Mouse (Mus musculus) thymus, adult 2 months (tissue): ENCODE data around the gene Agrp. TPM values are rescaled to one million over a fixed set of nuclear protein-coding genes. Genes with fewer than 3 reads are reported as not detected.

ENCODE experiments used
- DNase-seq: peaks from one replicate; pipeline ENCODE4 v3.0.0; 2021
- H3K27ac ChIP-seq: fragments of 200-500 bp; 2 replicates; pipeline ENCODE4 v1.5.1; 2012; ENCODE audit warnings: low read length, control low read depth; ENCODE audit not compliant: control insufficient read depth, insufficient read depth
- H3K27me3 ChIP-seq: fragments of 200-500 bp; 2 replicates; pipeline ENCODE4 v1.6.1; 2012; ENCODE audit warnings: mild to moderate bottlenecking, low read length, moderate library complexity, mixed read lengths; ENCODE audit not compliant: control insufficient read depth, insufficient read depth
- H3K36me3 ChIP-seq: fragments of 200-500 bp; 2 replicates; pipeline ENCODE4 v1.6.1; 2012; ENCODE audit warnings: mild to moderate bottlenecking, low read length, moderate library complexity; ENCODE audit not compliant: control insufficient read depth, insufficient read depth
- H3K4me1 ChIP-seq: fragments of 200-500 bp; replicated peaks from 2 replicates; pipeline ENCODE4 v1.6.1; 2012; ENCODE audit warnings: low read length; ENCODE audit not compliant: control insufficient read depth, insufficient read depth
- H3K4me3 ChIP-seq: fragments of 200-500 bp; 2 replicates; pipeline ENCODE4 v1.5.1; 2012; ENCODE audit warnings: mild to moderate bottlenecking, low read length, control low read depth, moderate library complexity; ENCODE audit not compliant: control insufficient read depth, insufficient read depth
- CTCF ChIP-seq: fragments of 200-500 bp; IDR thresholded peaks from 2 replicates; pipeline ENCODE4 v1.5.1; 2012; ENCODE audit warnings: mild to moderate bottlenecking, control low read depth, low read length, moderate library complexity, borderline replicate concordance; ENCODE audit not compliant: control insufficient read depth, poor library complexity, insufficient read depth; ENCODE audit errors: extremely low read depth
- POLR2A ChIP-seq: fragments of 200-500 bp; IDR thresholded peaks from 2 replicates; pipeline ENCODE4 v1.6.1; 2012; ENCODE audit warnings: mild to moderate bottlenecking, low read length, control low read depth, moderate library complexity; ENCODE audit not compliant: control insufficient read depth, poor library complexity, insufficient read depth; ENCODE audit errors: extremely low read depth
- WGBS: fragments of 180-500 bp; shearing (Covaris S2); methylation state at CpG from one replicate; pipeline ENCODE4 v1.1.7; 2018; 5-methylcytosine and 5-hydroxymethylcytosine counted together
- polyA plus RNA-seq: library from polyadenylated mRNA; depleted of rRNA; stranded (reverse); fragments of >200 nt; gene quantifications from 2 replicates; pipeline ENCODE4 v1.2.3, GENCODE M21; 2012

Agrp gene
- polyA plus RNA-seq, 1 experiment: 1.00 TPM

DNA sequence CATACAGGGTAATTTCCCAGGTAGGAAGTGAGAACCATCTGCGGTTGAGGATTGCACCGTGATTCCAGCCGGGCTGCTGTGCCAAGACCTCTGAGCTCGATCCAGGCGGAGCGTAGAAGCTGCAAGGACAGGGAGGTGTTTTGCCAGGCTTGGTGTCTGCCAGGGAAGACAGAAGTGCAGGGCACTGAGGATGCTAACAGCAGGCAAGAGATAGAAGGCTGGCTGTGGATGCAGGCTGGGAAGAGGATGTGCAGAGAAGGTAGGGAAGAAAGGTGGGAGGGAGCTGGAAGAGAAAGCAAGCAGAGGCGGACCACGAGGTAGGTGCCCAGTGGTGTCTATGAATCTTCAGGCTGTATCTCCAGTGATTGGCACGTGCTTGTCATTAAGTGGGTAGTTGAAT lies 25.4 kb downstream of the Agrp start:
- no peak for TF ChIP-seq POLR2A
- TF ChIP-seq CTCF: no peak
- Histone ChIP-seq H3K4me1 (peaks cover 41% of the 10 kb centered on the region), H3K4me3 (no peak overlapping the region), H3K36me3 (peaks cover 23% of the 10 kb centered on the region), H3K27me3 (no peaks in the 10 kb centered on the region), H3K27ac (no peak overlapping the region)
- no peak for DNase-seq
- 87% methylated on average over 9 of the region's 9 CpGs for WGBS

DNA sequence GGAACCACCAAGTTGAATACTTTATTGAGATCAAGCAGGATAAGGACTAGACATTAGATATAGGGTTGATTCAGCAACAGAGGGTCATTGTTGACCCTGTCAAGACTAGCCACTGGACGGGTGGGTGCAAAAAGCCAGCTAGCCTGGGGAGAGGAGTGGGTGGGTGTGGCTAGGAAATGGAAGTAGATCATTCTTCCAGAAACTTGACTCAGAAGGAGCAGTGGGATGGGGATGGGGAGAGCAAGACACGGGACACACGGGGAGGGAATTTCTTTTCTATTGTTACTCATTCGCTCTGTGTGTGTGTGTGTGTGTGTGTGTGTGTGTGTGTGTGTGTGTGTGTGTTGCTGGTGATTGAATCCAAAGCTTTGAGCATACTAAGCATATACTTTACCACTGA lies 27.4 kb downstream of the Agrp start:
- DNase-seq: no peak
- no peak for TF ChIP-seq POLR2A
- TF ChIP-seq CTCF: no peak
- peaks cover 3% of the 10 kb centered on the region; the same call in 1 of the 2 replicates for H3K36me3 ChIP-seq
- H3K27ac ChIP-seq: no peak overlapping the region
- peaks cover 44% of the 10 kb centered on the region for H3K4me1 ChIP-seq
- no peak overlapping the region for H3K4me3 ChIP-seq
- 54% methylated on average over 4 of the region's 4 CpGs for WGBS
- H3K27me3 ChIP-seq: no peaks in the 10 kb centered on the region

DNA sequence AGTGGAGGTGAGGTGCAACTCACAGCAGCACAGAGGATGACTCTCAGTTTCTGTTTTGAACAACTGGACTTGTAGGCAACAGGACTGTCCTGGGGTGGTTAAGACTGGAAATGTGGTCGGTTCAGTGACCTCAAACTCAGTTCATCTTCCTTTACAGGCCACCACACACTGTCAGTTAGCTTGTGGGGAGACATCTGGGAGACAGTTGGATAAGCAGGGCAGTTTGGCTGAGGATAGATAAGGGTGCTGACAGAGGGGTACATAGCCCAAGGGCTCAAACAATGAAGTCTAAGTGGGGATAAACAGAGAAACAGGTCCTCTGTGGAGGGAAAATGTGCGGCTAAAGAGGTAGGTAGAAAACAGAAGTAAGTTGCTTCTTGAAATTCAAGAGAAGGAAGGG lies 27.8 kb downstream of the Agrp start:
- H3K27ac ChIP-seq: no peak overlapping the region
- DNase-seq: no peak
- H3K4me3 ChIP-seq: no peak overlapping the region
- no peak for TF ChIP-seq POLR2A
- no peak for TF ChIP-seq CTCF
- no peaks in the 10 kb centered on the region for H3K36me3 ChIP-seq
- H3K4me1 ChIP-seq: peaks cover 45% of the 10 kb centered on the region
- 11% methylated on average over 2 of the region's 2 CpGs for WGBS
- no peaks in the 10 kb centered on the region for H3K27me3 ChIP-seq

DNA sequence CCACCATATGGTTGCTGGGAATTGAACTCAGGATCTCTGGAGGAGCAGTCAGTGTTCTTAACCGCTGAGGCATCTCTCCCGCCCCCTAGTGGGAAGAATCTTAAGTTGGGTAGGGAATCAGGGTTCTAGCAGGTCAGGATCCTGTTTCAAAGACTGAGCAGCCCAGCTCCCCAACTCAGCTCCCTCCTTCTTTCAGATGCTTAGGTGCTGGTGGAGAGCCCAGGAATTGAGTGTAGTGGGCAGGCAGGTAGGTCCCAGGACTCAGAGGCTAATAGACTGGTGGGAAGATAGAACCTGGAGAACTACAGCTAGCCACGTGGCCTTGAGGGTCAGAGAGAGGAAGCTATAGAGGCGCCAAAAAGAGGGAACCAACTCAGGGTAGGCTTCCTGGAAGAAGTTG lies 29.5 kb downstream of the Agrp start:
- DNase-seq: peak; percentile 80
- WGBS: 20% methylated on average over 4 of the region's 4 CpGs
- H3K27ac ChIP-seq: no peak overlapping the region
- no peaks in the 10 kb centered on the region for H3K36me3 ChIP-seq
- no peaks in the 10 kb centered on the region for H3K27me3 ChIP-seq
- no peak overlapping the region for H3K4me3 ChIP-seq
- H3K4me1 ChIP-seq: peaks cover 34% of the 10 kb centered on the region
- TF ChIP-seq POLR2A: no peak
- TF ChIP-seq CTCF: peak; percentile 49; the same call in 1 of the 2 replicates

DNA sequence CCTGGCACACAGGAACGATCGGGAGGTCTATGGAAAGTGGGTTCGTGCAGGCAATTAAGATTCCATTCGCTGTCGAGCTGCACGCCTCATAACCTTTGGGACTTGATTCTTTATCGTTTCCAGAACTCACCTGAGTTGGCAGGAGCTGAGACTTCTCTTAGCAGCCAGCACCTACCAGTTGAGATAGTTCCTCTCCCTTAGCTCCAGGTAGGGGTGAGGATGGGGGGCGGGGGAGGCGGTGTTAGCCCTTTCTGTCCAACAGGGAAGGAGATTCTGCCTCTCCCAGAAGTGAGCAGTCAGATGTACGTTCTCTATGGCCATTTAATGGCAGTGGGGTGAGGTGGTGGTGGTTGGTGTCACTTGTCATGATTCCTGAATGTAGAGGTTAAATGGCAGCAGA lies 30.1 kb downstream of the Agrp start:
- no peaks in the 10 kb centered on the region for H3K36me3 ChIP-seq
- peaks cover 33% of the 10 kb centered on the region for H3K4me1 ChIP-seq
- no peak for DNase-seq
- WGBS: 7% methylated on average over 10 of the region's 10 CpGs
- peak overlapping the region; percentile 47 for H3K27ac ChIP-seq
- no peaks in the 10 kb centered on the region for H3K27me3 ChIP-seq
- TF ChIP-seq POLR2A: no peak
- TF ChIP-seq CTCF: no peak
- peak overlapping the region; percentile 100 for H3K4me3 ChIP-seq

DNA sequence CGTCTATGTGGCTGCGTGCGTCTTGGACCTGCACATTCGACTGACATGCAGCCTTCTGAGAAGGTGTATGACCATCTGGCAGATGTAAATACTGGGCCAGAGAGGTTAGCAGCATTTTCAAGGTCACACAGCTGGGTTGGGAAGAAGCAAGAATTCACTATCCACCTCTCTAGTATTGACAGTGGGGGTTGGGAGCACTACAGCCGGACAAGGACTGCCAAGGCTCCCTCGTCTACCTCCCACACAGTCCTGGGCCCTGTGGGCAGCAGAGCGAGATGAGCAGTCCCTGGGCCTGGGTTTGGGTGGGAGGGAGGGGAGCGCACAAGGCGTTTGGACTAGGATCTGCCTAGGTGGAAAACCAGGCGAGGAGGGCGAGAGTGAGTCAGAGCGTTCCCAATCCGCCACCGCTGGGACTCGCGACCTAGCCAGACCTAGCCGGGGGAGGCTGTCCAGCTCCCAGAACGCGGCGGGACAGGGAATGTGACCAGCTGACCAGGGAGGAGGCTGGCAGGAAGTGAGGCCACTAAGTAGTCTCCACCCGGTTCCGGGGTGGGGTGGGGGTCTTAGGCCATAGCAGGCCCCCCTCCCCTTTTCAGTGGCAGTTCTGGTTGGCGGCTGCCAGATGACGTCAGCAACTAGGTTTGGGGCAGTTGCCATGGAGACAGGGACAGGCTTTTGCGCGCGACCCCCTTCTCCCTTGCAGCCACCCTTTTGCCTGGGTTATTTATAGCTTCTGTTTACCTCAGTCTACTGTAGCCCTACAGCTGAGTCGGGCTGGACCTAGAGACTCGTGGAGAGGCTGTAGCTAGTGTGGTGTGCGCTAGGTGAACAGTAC lies 30.8 kb downstream of the Agrp start:
- no peaks in the 10 kb centered on the region for H3K36me3 ChIP-seq
- peak overlapping the region; percentile 95 for H3K27ac ChIP-seq
- no peaks in the 10 kb centered on the region for H3K27me3 ChIP-seq
- DNase-seq: peak; percentile 85
- 2% methylated on average over 30 of the region's 30 CpGs for WGBS
- H3K4me1 ChIP-seq: peaks cover 30% of the 10 kb centered on the region
- peak overlapping the region; percentile 100 for H3K4me3 ChIP-seq
- TF ChIP-seq POLR2A (no peak), CTCF (peak; percentile 52; the same call in 1 of the 2 replicates)

DNA sequence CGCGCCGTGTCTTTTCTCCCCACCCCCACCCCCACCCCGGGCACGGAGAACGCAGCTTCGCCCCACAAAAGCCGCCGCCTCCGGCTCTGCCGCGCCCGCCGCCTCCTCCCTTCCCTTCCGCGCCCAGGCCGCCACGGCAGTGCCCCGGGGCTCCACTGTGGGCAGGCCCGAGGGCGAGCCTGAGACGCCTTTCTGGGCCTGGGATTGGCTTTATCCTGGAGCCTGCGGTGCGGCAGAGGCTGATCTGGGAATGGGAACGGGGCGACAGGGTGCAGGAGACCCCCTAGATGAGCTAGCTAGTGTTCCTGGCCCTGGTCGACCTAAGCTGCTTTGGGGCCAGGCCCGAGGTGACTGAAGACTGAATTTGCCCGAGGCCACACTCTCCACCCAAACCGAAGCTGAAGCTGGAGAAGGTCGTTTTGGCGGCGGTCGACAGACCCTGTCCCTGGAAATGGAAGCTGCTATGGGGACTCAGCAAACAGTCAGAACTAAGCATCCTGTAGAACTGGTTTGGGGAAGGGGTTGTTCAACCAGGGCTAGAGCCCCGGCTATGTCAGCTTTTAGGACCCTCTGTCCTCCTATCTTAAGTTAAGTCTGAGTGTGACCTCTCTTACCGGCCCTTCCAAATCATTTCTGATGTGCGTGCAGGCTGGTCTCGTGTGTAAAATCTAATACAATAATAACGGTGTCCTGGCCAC lies 31.6 kb downstream of the Agrp start:
- peak overlapping the region; percentile 95 for H3K27ac ChIP-seq
- no peaks in the 10 kb centered on the region for H3K36me3 ChIP-seq
- DNase-seq: peak; percentile 65
- H3K4me1 ChIP-seq: peaks cover 30% of the 10 kb centered on the region
- WGBS: under 1% methylated on average over 38 of the region's 39 CpGs
- no peaks in the 10 kb centered on the region for H3K27me3 ChIP-seq
- H3K4me3 ChIP-seq: peak overlapping the region; percentile 100
- no peak for TF ChIP-seq POLR2A
- no peak for TF ChIP-seq CTCF
